Mouse (Mus musculus) v-Abl transformed pro-B cells (cell line): ENCODE data around the gene Reep3.

Experiments
- in situ Hi-C, 2 experiments: fragments of 400-800 bp; cut with MboI; formaldehyde crosslinking; loops; one replicate each; pipeline ENCODE4 v1.15.1; 2025; ENCODE audit not compliant: unreplicated experiment in 2 of 2

Gene Reep3

GRCm38 (mm10) chr10:66995181-66995580 is 101.6 kb downstream of the Reep3 start:
- in situ Hi-C loops: no loop called here

GRCm38 (mm10) chr10:66994469-66994868 is 102.3 kb downstream of the Reep3 start:
- in situ Hi-C loops: no loop called here

GRCm38 (mm10) chr10:66992591-66992990 is 104.2 kb downstream of the Reep3 start:
- in situ Hi-C loops: no loop called here

- in situ Hi-C loops: no loop called here
Observed at GRCm38 (mm10) chr10:66990506-66990905, 106.2 kb downstream of the Reep3 start.

GRCm38 (mm10) chr10:66983043-66983442 is 113.7 kb downstream of the Reep3 start:
- in situ Hi-C loops: no loop called here

- in situ Hi-C loops: no loop called here
Observed at GRCm38 (mm10) chr10:66978215-66978614, 118.5 kb downstream of the Reep3 start.

- in situ Hi-C loops: no loop called here
Observed at GRCm38 (mm10) chr10:66977093-66977492, 119.7 kb downstream of the Reep3 start.

- in situ Hi-C loops: no loop called here
Observed at GRCm38 (mm10) chr10:66975451-66975850, 121.3 kb downstream of the Reep3 start.

- in situ Hi-C loops: no loop called here
Observed at GRCm38 (mm10) chr10:66974417-66974816, 122.3 kb downstream of the Reep3 start.

GRCm38 (mm10) chr10:66973866-66974265 is 122.9 kb downstream of the Reep3 start:
- in situ Hi-C loops: no loop called here

- in situ Hi-C loops: no loop called here
Observed at GRCm38 (mm10) chr10:66973274-66973673, 123.5 kb downstream of the Reep3 start.

- in situ Hi-C loops: no loop called here
Observed at GRCm38 (mm10) chr10:66970336-66971115, 126.2 kb downstream of the Reep3 start.

GRCm38 (mm10) chr10:66969581-66969980 is 127.2 kb downstream of the Reep3 start:
- in situ Hi-C loops: no loop called here

GRCm38 (mm10) chr10:66969081-66969480 is 127.7 kb downstream of the Reep3 start:
- in situ Hi-C loops: no loop called here

GRCm38 (mm10) chr10:66968541-66968940 is 128.2 kb downstream of the Reep3 start:
- in situ Hi-C loops: no loop called here

- in situ Hi-C loops: no loop called here
Observed at GRCm38 (mm10) chr10:66966391-66967109, 130.2 kb downstream of the Reep3 start.

GRCm38 (mm10) chr10:66960136-66960535 is 136.6 kb downstream of the Reep3 start:
- in situ Hi-C loops: no loop called here
